Mouse (Mus musculus) kidney, adult 18-20 months (tissue): ENCODE results near the gene Stpg3.
A peak's percentile ranks its signal among the peaks of the same experiment; 100 is the strongest.

ENCODE experiments used
- DNase-seq: peaks from one replicate; pipeline ENCODE4 v3.0.0; 2021

The Stpg3 gene

GRCm38 (mm10) chr2:25203631-25204214 is 10.7 kb downstream of the Stpg3 start:
- DNase-seq: no peak

GRCm38 (mm10) chr2:25200631-25201030 is 13.8 kb downstream of the Stpg3 start:
- no peak for DNase-seq

GRCm38 (mm10) chr2:25197946-25198345 is 16.5 kb downstream of the Stpg3 start:
- no peak for DNase-seq

GRCm38 (mm10) chr2:25197191-25197590 is 17.2 kb downstream of the Stpg3 start:
- DNase-seq: no peak

- DNase-seq: peak; percentile 84
Observed at GRCm38 (mm10) chr2:25196172-25196954, 18.1 kb downstream of the Stpg3 start, which contains the start of gene Tor4a. Gene Tor4a (minus strand): TSS chr2:25196886.

GRCm38 (mm10) chr2:25195211-25196156 is 19.0 kb downstream of the Stpg3 start:
- DNase-seq: peak; percentile 79

GRCm38 (mm10) chr2:25194486-25195171 is 19.8 kb downstream of the Stpg3 start:
- DNase-seq: no peak

- DNase-seq: no peak
Observed at GRCm38 (mm10) chr2:25194006-25194405, 20.4 kb downstream of the Stpg3 start.

- peak; percentile 88 for DNase-seq
Observed at GRCm38 (mm10) chr2:25193330-25193770, 21.1 kb downstream of the Stpg3 start.

GRCm38 (mm10) chr2:25187841-25188240 is 26.6 kb downstream of the Stpg3 start:
- no peak for DNase-seq

GRCm38 (mm10) chr2:25186575-25186930 is 27.9 kb downstream of the Stpg3 start:
- DNase-seq: no peak

- peak; percentile 70 for DNase-seq
Observed at GRCm38 (mm10) chr2:25185625-25186574, 28.5 kb downstream of the Stpg3 start.

- no peak for DNase-seq
Observed at GRCm38 (mm10) chr2:25184496-25184895, 29.9 kb downstream of the Stpg3 start.

- DNase-seq: no peak
Observed at GRCm38 (mm10) chr2:25183336-25183735, 31.1 kb downstream of the Stpg3 start.

GRCm38 (mm10) chr2:25182664-25183063 is 31.8 kb downstream of the Stpg3 start:
- no peak for DNase-seq

GRCm38 (mm10) chr2:25181891-25182397 is 32.5 kb downstream of the Stpg3 start:
- no peak for DNase-seq

GRCm38 (mm10) chr2:25180973-25181890 is 33.2 kb downstream of the Stpg3 start:
- DNase-seq: peak; percentile 59

GRCm38 (mm10) chr2:25180478-25180903 is 33.9 kb downstream of the Stpg3 start, which contains the start of gene Nrarp:
Gene Nrarp (plus strand): TSS chr2:25180758.
- DNase-seq: peak; percentile 89

- DNase-seq: no peak
Observed at GRCm38 (mm10) chr2:25179566-25180217, 34.7 kb downstream of the Stpg3 start.
